ENCODE assay signal across 19 mouse cellular contexts in genomic region chr13:19366866-19367265, GRCm38 (mm10).
"Had no signal": no experiment of that assay in that cellular context is flagged by ENCODE, and none has a peak within 500 bp of the region (broad histone marks: within the 10 kb centered on the region; RNA-seq: fewer than 3 reads in every experiment).

No protein-coding gene starts in this region.

- H3K27ac ChIP-seq: intestine, embryonic 15.5 days; left cerebral cortex, adult 2 months; liver, embryonic 13.5 days; macrophage; midbrain, embryonic 12.5 days; midbrain, embryonic 15.5 days; neural tube, embryonic 12.5 days; neural tube, embryonic 15.5 days; stomach, postnatal 0 days had no signal

- H3K4me2 ChIP-seq: intestine, embryonic 15.5 days; liver, embryonic 13.5 days; lung, embryonic 14.5 days; midbrain, embryonic 12.5 days; midbrain, embryonic 15.5 days; neural tube, embryonic 12.5 days; neural tube, embryonic 15.5 days had no signal

- H3K27me3 ChIP-seq: intestine, embryonic 15.5 days; liver, embryonic 13.5 days; midbrain, embryonic 12.5 days; midbrain, embryonic 15.5 days; neural tube, embryonic 12.5 days; neural tube, embryonic 15.5 days had no signal

- H3K9ac ChIP-seq: intestine, embryonic 15.5 days; liver, embryonic 13.5 days; liver, postnatal 0 days; lung, embryonic 14.5 days; midbrain, embryonic 12.5 days; midbrain, embryonic 15.5 days; neural tube, embryonic 12.5 days; neural tube, embryonic 15.5 days had no signal

- H3K4me3 ChIP-seq: intestine, embryonic 15.5 days; left cerebral cortex, adult 2 months; liver, embryonic 13.5 days; midbrain, embryonic 12.5 days; midbrain, embryonic 15.5 days; neural tube, embryonic 12.5 days; neural tube, embryonic 15.5 days had no signal

- DNase-seq: layer of hippocampus, postnatal 36 days; liver, embryonic 13.5 days; liver, postnatal 0 days; lung, embryonic 14.5 days; right cerebral cortex, adult 18-20 months; right cerebral cortex, postnatal 14 days; right cerebral cortex, postnatal 4 days; thymus, adult 2 months; thymus, postnatal 14 days; thymus, postnatal 4 days had no signal

- ATAC-seq: intestine, embryonic 15.5 days; liver, postnatal 0 days; lung, postnatal 0 days; midbrain, embryonic 15.5 days had no signal

- H3K9me3 ChIP-seq: intestine, embryonic 15.5 days; liver, embryonic 13.5 days; midbrain, embryonic 12.5 days; midbrain, embryonic 15.5 days; neural tube, embryonic 12.5 days; neural tube, embryonic 15.5 days had no signal

- H3K4me1 ChIP-seq: intestine, embryonic 15.5 days; liver, embryonic 13.5 days; midbrain, embryonic 12.5 days; midbrain, embryonic 15.5 days; neural tube, embryonic 12.5 days; neural tube, embryonic 15.5 days had no signal
